Mouse (Mus musculus) embryonic fibroblast, embryonic 13.5 days (primary cell): ENCODE data around the gene Fcgrt. TPM values are rescaled to one million over a fixed set of nuclear protein-coding genes. Genes with fewer than 3 reads are reported as not detected.

Experiments used
- H3K27ac ChIP-seq: 2 replicates; pipeline ENCODE4 v1.5.1; 2012; ENCODE audit warnings: low read length, control low read depth, inconsistent platforms; ENCODE audit not compliant: insufficient read depth
- H3K4me1 ChIP-seq: 2 replicates; pipeline ENCODE4 v1.6.1; 2011; ENCODE audit warnings: low read length; ENCODE audit not compliant: control insufficient read depth, insufficient read depth
- H3K4me3 ChIP-seq: 2 replicates; pipeline ENCODE4 v1.5.1; 2011; ENCODE audit warnings: mild to moderate bottlenecking, control low read depth, low read length; ENCODE audit not compliant: insufficient read depth
- CTCF ChIP-seq: IDR thresholded peaks from 2 replicates; pipeline ENCODE4 v1.5.1; 2011; ENCODE audit warnings: mild to moderate bottlenecking, control low read depth, low read length, moderate library complexity, borderline replicate concordance; ENCODE audit not compliant: insufficient read depth
- POLR2A ChIP-seq: IDR thresholded peaks from 2 replicates; pipeline ENCODE4 v1.6.1; 2011; ENCODE audit warnings: low read depth, mild to moderate bottlenecking, control low read depth, low read length, moderate library complexity
- polyA plus RNA-seq: library from polyadenylated mRNA; stranded (reverse); fragments of >200 nt; gene quantifications from 2 replicates; pipeline ENCODE4 v1.2.4, GENCODE M21; 2011; ENCODE audit warnings: low read depth; ENCODE audit not compliant: missing spikeins, insufficient read length

Gene Fcgrt
- polyA plus RNA-seq, 1 experiment, result 64.3 TPM

- Histone ChIP-seq H3K4me1 (peaks cover 5% of the 10 kb centered on the region; the same call in 1 of the 2 replicates), H3K4me3 (peak overlapping the region; percentile 60), H3K27ac (peak overlapping the region; percentile 85)
- no peak for TF ChIP-seq CTCF
- peak; percentile 27; the same call in 1 of the 2 replicates for TF ChIP-seq POLR2A
Measured at GRCm38 (mm10) chr7:45090251-45090977, 13.2 kb downstream of the Fcgrt start.

- no peak overlapping the region for H3K4me3 ChIP-seq
- H3K27ac ChIP-seq, result no peak overlapping the region
- H3K4me1 ChIP-seq, result peaks cover 5% of the 10 kb centered on the region; the same call in 1 of the 2 replicates
- no peak for TF ChIP-seq CTCF
- no peak for TF ChIP-seq POLR2A
Measured at GRCm38 (mm10) chr7:45088597-45088996, 15.1 kb downstream of the Fcgrt start.

- Histone ChIP-seq H3K27ac (no peak overlapping the region), H3K4me1 (0 out of 2 replicates have a peak, but pooled peaks cover 4% of the 10 kb centered on the region), H3K4me3 (no peak overlapping the region)
- no peak for TF ChIP-seq POLR2A
- peak; percentile 39; the same call in 1 of the 2 replicates for TF ChIP-seq CTCF
Measured at GRCm38 (mm10) chr7:45086084-45086483, 17.6 kb downstream of the Fcgrt start.

- no peak for TF ChIP-seq POLR2A
- no peak for TF ChIP-seq CTCF
- no peak overlapping the region for H3K27ac ChIP-seq
- H3K4me1 ChIP-seq, result 0 out of 2 replicates have a peak, but pooled peaks cover 4% of the 10 kb centered on the region
- H3K4me3 ChIP-seq, result no peak overlapping the region
Measured at GRCm38 (mm10) chr7:45083300-45083890, 20.3 kb downstream of the Fcgrt start.

GRCm38 (mm10) chr7:45082401-45083299, 21.0 kb downstream of the Fcgrt start:
- TF ChIP-seq POLR2A, result no peak
- TF ChIP-seq CTCF, result peak; percentile 35; the same call in 1 of the 2 replicates
- Histone ChIP-seq H3K4me3 (no peak overlapping the region), H3K4me1 (0 out of 2 replicates have a peak, but pooled peaks cover 4% of the 10 kb centered on the region), H3K27ac (0 out of 2 replicates have a peak overlapping the region, but pooled peaks have one; percentile 22)

- H3K4me1 ChIP-seq, result 0 out of 2 replicates have a peak, but pooled peaks cover 4% of the 10 kb centered on the region
- H3K4me3 ChIP-seq, result no peak overlapping the region
- TF ChIP-seq CTCF (no peak), POLR2A (no peak; the same call in 1 of the 2 replicates)
- H3K27ac ChIP-seq, result no peak overlapping the region
Measured at GRCm38 (mm10) chr7:45081016-45081415, 22.6 kb downstream of the Fcgrt start.

GRCm38 (mm10) chr7:45079856-45080255, 23.8 kb downstream of the Fcgrt start:
- Histone ChIP-seq H3K4me3 (no peak overlapping the region), H3K4me1 (peaks cover 13% of the 10 kb centered on the region; the same call in 1 of the 2 replicates), H3K27ac (no peak overlapping the region)
- TF ChIP-seq CTCF, result peak; percentile 83
- no peak for TF ChIP-seq POLR2A

GRCm38 (mm10) chr7:45078513-45078912, 25.1 kb downstream of the Fcgrt start:
- Histone ChIP-seq H3K4me3 (no peak overlapping the region), H3K27ac (no peak overlapping the region), H3K4me1 (peaks cover 13% of the 10 kb centered on the region; the same call in 1 of the 2 replicates)
- 0 out of 2 replicates have a peak, but pooled peaks have one; percentile 52 for TF ChIP-seq CTCF
- no peak for TF ChIP-seq POLR2A

- no peak for TF ChIP-seq CTCF
- no peak for TF ChIP-seq POLR2A
- peaks cover 12% of the 10 kb centered on the region; the same call in 1 of the 2 replicates for H3K4me1 ChIP-seq
- no peak overlapping the region for H3K4me3 ChIP-seq
- no peak overlapping the region for H3K27ac ChIP-seq
Measured at GRCm38 (mm10) chr7:45077829-45078228, 25.8 kb downstream of the Fcgrt start.

- Histone ChIP-seq H3K27ac (no peak overlapping the region), H3K4me1 (peaks cover 9% of the 10 kb centered on the region; the same call in 1 of the 2 replicates), H3K4me3 (no peak overlapping the region)
- no peak for TF ChIP-seq POLR2A
- no peak for TF ChIP-seq CTCF
Measured at GRCm38 (mm10) chr7:45077322-45077721, 26.3 kb downstream of the Fcgrt start.
